Mouse (Mus musculus): Measurements from ENCODE around the gene Lrrc73.

GRCm38 (mm10) chr17:46296601-46297000, 43.3 kb downstream of the Lrrc73 start:
- TF ChIP-seq CTCF (IDR thresholded peaks at IDR 0.05; ENCODE audit: low read depth) (no peak), EP300 (optimal IDR thresholded peaks at IDR 0.05) (no peak)
